Mouse (Mus musculus) embryo, embryonic 11 days (tissue): Measurements from ENCODE around the gene Vps11.
A peak's percentile ranks its signal among the peaks of the same experiment; 100 is the strongest.
"Not testable (repeated sequence)": the region's sequence is repeated elsewhere in the genome, so short reads cannot be mapped to it uniquely, and the experiment has no call there.

Source experiments
- DNase-seq: peaks from one replicate; pipeline ENCODE4 v3.0.0-alpha.2; 2015

Vps11 gene

DNA sequence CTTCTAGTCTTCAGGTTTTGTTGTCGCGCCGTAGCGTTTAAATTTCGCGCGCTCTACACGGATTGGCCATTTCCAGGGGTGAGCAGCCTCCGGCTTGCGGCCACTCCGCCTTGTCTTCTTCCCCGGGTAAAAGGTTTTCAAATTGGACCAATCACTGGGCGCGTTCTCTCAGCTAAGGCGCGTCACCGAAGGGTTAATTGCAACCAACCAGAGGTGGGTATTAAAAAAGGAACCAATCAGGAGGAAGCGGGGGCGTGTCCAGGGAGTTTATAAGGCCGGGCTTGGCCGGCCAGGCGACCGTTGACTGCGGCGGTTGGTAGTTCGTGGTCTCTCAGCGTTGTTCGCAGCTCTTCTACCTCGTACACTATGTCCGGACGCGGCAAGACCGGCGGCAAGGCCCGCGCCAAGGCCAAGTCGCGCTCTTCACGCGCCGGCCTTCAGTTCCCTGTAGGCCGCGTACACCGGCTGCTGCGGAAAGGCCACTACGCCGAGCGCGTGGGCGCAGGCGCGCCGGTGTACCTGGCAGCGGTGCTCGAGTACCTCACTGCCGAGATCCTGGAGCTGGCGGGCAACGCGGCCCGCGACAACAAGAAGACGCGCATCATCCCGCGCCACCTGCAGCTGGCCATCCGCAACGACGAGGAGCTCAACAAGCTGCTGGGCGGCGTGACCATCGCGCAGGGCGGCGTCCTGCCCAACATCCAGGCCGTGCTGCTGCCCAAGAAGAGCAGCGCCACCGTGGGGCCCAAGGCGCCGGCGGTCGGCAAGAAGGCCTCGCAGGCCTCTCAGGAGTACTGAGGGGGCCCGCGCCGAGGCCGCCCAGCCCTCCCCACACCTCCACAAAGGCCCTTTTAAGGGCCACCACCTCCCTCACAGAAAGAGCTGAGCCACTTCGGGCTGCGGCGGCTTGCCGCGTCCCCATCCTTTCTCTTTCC, 26.8 kb downstream of the Vps11 start, which contains the start of gene H2afx:
H2afx (plus strand) TSS at position 299 of the 935 bp plus-strand sequence.
- DNase-seq = peak; percentile 99

DNA sequence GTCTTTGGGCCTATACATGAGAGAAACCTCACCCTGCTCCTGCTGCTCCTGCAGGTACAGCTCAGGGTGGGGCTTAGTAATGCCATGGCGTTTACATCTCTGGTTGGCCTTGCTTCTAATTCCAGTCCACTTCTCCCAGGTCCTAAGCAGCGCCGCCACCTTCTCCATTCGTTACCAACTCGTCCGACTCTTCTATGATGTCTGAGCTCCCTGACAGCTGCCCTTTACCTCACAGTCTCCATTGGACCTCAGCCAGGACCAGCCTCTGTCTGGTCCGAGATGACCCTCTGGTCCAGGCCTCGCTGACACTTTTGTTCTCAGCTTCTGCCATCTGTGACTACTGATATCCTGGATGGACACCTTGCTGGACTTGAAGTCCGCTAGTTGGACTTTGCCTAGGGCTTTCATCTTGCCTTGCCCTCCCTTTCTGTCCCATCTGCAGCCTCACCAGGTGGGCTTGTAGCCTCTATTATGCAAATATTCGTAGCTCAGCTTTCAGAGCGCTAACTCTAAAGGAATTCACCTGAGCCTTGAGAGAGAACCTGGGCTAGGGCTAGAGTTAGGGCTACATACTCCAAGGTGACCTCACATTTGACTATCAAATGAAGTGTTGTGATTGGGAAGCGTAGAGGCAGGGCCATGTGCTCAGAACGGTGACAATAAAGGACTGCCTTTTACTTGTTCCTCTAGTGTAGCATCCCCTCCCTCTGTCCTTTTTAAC, 28.4 kb downstream of the Vps11 start:
- no peak for DNase-seq

DNA sequence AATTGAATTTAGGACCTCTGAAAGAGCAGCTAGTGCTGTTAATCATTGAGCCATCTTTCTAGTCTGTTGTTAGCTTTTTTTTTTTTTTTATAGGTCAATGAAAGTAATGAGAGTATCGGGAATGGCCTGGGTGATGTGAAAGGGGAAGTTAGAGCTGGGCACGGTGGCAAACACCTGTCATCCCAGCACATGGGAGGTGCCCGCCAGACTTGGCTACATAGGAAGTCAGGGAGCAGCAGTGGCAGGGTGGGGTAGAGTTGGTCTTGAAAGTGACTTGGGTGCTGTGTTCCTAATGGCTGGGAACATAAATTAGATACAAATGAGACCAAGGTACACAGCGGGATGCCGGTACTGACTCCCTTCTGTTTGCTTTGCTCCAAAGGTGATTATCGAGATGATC, 30.7 kb downstream of the Vps11 start:
- no peak for DNase-seq

DNA sequence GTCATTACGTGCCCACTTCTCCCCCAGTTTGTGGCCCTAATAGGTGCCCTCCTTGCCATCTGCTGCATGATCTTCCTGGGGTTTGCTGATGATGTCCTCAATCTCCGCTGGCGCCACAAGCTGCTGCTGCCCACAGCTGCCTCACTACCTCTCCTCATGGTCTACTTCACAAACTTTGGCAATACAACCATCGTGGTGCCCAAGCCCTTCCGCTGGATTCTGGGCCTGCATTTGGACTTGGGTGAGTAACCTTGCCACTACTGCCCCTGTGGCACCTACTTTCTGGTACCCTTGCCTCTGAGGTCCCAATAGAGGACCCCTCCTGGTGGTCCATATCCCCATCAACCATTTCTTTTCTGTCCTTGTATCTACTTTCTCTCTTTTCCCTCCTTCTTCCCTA, 33.5 kb downstream of the Vps11 start:
- no peak for DNase-seq

DNA sequence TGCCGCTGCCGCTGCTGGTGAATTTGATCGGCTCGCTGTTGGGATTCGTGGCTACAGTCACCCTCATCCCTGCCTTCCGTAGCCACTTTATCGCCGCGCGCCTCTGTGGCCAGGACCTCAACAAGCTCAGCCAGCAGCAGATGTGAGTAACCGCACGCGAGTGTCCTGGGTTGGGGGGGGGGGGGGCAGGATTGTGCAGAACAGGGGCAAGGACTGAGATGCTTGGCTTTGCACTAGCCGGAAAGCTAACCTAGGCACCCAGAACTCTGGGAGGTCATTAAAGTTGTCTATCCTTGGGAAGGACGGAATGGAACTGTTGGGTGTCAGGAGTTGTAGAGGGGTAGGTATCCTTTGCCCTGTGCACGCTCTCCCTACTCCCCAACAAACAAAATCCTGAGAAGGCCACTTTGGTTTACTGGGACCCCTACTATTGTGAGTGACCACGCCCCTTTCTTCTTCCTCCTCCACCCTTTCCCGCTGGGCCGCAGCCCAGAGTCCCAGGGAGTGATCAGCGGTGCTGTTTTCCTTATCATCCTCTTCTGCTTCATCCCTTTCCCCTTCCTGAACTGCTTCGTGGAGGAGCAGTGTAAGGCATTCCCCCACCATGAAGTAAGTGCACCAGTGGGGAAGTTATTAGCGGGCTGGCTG, 34.3 kb downstream of the Vps11 start:
- DNase-seq = peak; percentile 80

DNA sequence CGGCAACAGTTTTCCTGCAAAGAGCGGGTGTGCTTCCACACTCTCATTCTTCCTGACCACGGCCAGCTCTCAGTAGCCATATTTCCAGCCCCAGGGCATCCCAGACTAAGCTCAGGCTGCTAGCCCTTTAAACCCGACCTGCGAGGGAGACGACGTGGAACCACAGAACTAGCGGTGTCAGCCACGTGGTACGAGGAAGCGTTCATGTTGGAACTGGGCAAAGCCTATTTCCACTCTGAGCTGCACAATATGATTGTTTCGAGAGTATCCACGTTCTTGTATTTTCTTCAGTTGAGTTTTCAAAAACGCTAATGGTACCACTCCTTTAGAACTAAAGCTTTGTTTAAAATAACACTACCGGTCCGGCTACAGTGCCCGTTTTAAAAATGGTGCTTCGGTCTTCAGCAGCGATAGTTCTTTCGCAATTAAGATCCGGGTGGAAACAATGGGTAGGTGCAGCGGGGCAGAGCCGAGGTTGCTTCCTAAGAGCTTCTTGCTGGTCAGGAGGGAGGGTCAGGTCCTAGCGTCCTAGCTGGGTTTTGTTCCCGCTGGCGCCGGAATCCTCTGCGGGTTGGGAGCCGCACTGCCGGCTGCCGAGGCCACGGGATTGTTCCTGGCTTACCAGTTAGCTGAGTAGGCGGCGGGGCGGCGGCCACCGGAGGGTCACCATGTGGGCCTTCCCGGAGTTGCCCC, 35.0 kb downstream of the Vps11 start:
- DNase-seq = peak; percentile 91

DNA sequence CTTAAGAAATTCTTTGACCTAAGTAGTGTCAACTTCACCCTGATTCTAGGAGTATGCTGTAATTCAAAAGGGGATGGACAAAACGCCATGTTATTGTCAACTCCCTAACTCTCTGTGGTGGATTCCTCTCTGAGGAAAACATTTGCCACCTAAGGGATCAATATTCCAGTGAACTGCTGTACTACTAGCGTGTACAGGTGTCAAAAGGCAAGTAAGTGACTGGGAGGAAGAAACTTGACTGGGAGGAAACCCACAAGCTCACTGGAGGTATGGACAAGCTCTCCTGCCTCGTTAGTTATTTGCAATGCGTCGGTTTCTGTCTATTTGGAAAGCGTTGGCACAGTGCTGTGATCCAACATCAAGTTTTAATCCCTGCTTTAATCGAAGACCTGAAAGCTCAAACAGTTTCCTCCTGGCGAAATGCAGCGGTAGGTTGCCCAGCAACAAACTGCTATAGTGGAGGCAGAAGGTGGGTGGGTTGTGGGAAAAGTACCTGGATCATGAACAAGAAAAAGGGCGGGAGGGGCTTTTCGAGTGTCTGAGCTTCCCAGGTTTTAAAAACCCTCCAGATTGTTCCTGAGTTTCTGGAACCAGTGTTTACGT, 35.6 kb downstream of the Vps11 start, which contains the start of gene Dpagt1:
Dpagt1 (plus strand) TSS at position 252 of the 603 bp plus-strand sequence.
- DNase-seq = no peak

DNA sequence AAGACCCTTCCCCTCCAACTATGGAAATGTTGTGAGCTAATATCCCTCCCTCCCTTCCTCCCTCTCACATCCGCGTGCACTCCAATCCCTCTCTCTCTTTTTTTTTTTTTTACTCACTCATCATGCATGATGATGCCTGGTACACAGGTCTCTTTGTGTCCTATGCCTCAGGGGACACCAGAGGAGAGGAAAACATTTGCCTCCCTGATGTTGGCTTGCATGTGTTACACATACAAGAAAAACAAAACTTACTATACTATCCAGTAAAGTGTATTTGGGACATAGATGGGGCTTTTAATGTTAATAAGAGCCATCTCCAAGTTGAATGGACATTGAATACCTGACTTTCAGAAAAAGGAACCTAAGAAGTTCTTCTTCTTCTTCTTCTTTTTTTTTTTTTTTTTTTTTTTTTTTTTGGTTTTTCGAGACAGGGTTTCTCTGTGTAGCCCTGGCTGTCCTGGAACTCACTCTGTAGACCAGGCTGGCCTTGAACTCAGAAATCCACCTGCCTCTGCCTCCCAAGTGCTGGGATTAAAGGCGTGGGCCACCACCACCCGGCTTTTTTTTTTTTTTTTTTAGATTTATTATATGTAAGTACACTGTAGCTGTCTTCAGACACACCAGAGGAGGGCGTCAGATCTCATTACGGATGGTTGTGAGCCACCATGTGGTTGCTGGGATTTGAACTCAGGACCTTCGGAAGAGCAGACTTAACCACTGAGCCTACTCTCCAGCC, 36.3 kb downstream of the Vps11 start:
- DNase-seq = not testable (repeated sequence)

DNA sequence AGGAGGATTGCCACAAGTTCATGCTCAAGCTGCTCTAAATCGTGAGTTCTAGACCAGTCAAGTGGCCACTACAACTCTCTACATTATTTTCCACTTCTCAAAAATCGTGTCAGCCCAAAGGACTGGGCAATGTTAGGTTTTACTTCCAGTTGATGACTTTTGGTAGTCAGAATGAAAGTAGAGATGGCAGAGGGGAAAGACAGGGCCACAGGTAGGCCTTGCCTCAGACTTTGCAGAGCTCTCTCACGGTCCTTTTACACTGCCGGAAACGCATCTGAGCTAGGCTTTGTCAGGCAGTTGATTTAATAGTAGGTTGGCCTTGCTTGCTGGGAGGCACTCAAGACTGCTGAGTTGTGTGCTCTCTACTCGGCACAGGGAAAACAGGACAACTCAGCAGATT, 37.3 kb downstream of the Vps11 start:
- DNase-seq = no peak

DNA sequence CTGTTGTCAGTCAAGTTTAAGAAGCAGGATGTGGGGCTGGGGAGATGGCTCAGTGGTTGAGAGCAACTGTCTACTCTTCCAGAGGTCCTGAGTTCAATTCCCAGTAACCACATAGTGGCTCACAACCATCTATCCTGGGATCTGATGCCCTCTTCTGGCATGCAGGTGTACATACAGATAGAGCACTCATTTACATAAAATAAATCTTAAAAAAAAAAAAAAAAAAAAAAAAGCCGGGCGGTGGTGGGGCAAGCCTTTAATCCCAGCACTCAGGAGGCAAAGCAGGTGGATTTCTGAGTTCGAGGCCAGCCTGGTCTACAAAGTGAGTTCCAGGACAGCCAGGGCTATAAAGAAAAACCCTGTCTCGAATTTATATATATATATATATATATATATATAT, 37.8 kb downstream of the Vps11 start:
- DNase-seq = not testable (repeated sequence)

DNA sequence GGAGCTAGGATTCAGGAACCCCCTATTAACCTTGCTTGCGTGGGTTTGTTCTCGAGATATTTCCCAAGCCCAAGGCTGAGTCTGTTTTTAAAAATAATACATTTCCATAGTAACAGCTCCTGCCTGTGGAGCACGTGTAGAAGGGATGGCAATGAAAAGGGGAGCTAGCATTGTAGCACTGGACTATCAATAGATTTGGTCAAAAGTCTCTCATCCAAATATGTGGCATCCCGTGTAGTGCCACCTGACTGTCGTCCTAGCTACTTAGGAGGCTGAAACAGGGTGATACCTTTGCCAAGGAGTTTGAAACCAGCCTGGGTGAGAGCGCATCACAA, 40.7 kb downstream of the Vps11 start:
- no peak for DNase-seq

DNA sequence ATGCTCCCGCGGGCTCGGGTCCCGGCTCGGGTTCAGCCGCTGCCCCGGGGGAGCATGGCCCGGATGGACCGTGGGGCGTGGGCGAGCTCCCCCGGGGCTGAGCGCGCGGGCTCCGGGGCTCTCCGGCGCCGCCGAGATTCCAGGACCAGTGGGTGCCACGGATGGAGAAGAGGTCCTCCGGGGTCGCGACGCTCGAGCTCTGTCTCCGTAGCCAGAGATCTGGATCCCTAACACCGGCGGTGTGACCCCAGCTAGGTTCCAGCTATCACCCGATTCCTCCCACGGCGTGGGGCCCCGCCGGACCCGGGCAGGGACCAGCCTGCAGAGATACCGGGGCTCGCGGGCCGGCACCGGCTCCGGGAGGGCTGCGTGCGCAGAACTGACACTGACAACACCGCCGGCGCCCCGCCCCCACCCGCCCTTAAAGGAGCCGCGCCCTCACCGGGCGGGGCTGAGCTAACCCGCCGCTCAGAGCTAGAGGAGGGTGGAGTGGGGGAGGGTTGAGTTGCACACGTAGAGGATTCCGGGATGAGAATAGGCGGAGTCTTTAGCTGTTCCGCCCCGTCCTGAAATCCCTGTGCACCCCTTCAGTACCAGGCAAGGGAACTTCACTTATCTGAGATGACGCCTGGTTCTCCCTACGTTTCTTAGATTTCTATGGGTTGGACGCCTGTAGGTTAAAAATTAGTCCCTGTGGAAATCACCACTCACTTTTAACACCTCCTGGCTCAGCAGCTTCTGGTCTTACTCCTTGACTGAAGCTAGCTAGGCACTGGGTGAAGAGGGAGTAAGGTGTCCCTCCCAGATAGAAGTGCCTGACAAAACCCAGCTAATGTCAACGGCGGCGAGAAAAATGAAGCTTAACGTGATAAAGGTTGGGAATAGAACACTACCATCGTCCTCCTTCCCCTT, 41.3 kb downstream of the Vps11 start, which contains the start of gene C2cd2l:
C2cd2l (minus strand) TSS at position 399 of the 912 bp plus-strand sequence.
- peak; percentile 99 for DNase-seq

DNA sequence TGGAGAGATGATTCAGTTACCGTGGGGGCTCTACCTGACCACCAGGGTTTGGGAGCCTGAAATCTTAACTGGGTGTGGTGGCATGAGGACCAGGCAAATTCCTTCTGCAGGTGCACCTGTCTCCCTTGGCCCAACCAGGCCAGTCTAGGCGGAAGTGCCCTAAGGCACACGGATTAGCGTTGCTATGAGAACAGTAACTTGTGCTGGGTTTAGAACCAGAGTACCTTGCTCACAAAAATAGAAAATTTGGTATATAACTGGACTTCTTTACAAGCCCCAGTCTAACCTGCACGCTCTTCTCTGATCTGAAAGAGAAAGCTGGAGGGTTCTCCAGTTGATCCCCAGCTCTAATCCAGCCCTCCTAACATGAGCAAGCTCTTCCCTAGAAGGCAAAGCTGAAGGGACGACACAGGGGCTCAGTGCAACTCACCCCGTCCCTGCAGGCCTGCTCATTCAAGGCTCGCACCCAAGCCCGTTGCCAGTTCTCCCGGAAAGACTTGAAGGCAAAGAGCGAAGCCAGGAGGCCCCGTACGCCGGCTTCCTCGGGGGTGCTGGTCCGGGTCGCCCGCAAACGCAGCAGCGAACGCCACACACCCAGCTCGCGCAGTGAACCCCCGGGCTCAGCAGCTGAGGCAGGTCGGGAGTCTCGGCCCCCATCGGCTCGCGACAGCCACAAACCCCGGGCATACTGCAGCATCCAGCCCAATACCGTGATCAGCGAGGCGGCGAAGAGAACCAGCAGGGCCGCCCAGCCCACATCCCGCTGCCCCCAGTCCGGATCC, 42.2 kb downstream of the Vps11 start:
- peak; percentile 38 for DNase-seq

DNA sequence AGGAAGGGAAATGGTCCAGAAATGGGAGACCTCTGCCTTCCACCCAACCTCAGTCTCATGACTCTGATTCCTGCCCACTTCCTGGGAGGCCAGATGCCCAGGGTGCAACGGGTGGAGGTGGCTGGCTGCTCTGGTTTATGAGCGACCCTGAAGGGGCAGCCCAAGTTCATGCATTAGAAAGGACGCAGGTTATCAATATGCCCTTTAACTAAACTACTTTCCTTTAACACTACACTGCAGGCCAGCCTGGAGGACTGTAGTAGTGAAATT, 42.7 kb downstream of the Vps11 start:
- no peak for DNase-seq

DNA sequence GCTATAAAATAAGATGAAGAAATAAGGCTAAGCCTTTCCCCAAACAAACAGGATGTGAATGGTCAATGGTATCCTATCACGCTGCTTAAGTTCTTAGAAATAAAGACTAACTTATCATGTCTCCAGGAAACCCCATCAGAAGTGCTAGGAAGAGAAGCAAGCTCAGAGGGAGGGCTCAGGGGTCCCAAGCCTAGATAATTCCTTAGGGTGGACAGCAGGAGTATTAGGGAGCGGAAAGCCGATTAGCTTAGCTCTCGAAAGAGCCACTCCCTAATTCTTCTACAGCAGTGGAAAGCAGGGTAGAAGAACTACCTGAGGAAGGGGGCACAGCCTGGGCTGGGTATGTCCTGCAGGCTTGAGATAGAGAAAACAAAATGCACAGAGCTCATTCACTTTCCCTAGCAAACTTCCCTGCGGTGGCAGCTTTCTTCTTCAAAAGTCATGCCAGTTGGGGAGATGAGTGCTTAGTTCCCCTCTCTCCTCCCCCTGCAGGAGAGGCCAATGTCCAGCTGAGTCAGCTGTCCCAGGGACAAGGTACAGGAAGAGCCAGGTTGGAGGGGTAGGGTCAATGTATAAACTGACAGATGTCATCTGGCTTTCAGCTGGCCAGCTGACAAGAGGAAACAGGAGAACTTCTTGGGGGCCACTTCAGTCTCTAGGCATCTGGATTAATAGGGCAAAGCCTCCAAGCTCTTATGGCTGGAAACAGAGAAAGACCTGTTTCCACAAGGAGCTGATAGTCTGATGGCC, 43.2 kb downstream of the Vps11 start:
- DNase-seq = no peak

DNA sequence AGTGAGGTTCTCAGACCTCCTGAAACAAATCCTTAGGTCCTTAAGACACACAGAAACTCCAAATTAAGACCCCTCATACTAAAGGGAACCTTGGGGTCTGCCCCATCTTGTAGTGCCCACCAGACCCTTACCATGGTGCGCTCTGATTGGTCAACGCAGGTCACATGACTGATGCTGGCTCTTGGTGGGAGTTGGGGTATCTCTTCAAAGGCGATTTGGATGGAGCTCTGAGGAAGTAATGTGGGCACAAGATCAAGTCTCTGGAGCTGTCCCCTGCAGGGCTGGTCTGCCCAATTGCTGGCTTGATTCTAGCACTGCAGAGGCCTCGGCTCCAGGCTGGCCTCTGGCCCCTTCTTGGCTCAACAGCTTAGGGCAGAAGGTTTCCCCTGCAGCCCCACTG, 44.0 kb downstream of the Vps11 start:
- no peak for DNase-seq

DNA sequence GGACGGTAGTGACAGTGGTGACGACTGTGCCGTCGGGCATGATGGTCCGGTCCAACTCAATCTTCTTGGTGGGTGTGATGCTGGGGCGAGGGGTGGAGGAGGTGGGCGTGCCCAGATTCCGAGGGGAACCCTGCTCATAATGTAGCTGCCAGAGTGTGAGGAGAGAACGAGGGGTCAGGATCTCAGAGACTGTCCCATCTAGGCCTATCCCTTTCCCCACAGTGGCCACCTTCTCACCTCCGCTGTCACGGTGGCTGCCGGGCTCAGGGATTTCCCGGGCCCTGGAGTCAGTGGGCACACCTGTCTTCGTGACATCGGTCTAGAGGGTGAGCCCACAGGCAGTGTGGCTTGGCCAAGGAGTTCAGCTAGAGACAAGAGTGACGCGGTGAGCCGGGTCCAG, 46.6 kb downstream of the Vps11 start:
- DNase-seq = no peak

DNA sequence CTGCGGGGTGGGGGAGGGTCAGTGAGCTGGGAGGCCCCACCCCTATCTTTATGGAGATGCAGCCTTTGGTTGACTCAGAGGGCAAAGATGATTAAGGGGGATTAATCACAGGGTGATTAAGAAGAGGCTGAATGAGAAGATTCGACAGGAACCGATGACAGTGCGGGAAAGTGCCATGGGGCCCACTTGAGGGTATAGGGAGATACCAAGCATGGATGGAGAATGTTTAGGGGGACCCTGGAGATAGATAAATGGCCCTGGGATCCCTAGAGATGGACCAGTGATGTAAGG, 47.3 kb downstream of the Vps11 start:
- DNase-seq = no peak

DNA sequence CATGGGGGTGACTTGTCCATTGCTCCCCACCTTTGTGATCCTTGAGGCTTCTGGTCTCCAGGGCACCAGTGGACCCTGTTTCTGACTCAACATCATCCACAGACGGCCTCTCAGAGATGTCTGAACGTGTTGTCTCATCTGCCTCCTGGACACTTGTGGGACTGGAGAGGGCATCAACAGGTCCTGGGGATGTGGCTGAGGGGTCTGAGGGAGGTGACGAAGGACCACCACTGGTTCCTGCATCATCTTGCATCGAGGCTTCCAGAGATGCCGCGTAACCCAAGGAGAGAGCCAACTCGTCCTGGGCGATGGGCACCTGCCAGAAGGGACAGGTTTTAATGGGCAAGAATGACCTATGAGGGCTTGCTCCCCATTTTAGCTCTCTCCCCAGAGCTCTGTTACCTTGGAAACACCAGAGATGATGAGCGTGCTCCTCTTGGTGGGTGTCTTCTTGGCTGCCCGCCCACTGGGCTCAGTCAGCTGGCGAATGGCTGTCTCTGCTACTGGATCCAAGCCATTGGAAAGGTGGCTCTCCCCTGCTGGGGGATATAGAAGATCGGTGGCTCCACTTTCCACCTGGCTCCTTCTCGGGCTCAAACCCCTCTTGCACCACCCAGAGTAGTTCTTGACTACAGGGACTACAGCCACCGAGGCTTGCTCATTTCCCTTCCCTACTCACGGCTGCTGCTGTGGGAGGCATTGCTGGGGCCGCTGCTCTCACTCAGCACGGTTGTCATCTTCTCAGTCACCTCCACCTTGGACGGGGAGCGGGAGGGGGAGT, 47.8 kb downstream of the Vps11 start:
- no peak for DNase-seq
